Mouse (Mus musculus): ENCODE data around the gene Ccng1. TPM values are rescaled to one million over a fixed set of nuclear protein-coding genes. Genes with fewer than 3 reads are reported as not detected.

The Ccng1 gene
- polyA plus RNA-seq, 1 experiment from 2014 or later = 36.1 TPM

DNA sequence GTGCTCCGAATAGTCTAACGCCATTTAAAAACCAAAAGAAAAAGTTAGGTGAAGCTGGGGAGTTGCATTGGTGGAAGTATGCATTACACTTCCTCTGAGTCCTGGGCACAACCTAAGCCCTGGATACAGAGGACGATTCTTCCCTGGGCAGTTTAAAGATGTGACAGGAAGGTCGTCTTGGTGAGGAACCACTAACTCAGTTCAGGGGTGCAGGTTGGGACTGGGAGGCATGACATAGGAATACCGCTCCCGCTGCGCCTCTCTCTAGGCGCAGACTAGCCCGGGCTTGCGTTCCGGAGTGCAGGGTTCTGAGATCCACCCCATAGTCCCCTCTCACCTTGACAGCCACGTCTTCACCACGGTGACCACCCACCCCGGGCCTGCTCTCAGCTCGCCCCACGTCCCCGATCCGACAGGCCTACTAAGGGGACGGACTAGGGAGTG lies 425 bp downstream of the Ccng1 start:
- WGBS = 2% methylated on average over 19 of the region's 19 CpGs
- Histone ChIP-seq H3K4me2 (peak overlapping the region; percentile 80), H3K9me3 (no peaks in the 10 kb centered on the region), H3K9ac (peak overlapping the region; percentile 85), H3K4me1 (peaks cover 12% of the 10 kb centered on the region; the same call in 1 of the 2 replicates), H3K4me3 (peak overlapping the region; percentile 71), H3K27ac (peak overlapping the region; percentile 74), H3K27me3 (no peaks in the 10 kb centered on the region), H3K36me3 (peaks cover 16% of the 10 kb centered on the region; the same call in 1 of the 2 replicates)
- ATAC-seq (ENCODE audit: insufficient number of reproducible peaks, insufficient read depth, low FRiP score, low TSS enrichment, low read depth) = peak; percentile 50

DNA sequence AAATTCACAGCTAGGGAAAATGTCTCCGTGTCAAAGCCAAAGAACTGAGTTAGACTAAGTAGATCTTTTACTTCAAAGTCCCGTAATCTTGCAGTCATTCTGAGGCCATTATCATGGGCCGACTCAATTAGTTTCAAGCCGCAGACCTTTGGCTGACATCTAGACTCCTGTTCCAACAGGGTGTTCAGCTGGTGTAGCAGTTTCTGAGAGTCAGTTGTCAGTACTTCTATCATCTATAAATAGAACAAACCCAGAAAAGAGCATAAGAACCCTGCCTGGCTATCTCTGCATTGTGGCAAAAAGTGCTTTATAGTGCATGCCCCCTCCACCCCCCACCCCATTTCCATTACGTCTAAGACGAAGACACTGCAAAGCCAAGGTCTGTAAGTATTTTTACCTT lies 1.3 kb downstream of the Ccng1 start:
- Histone ChIP-seq H3K36me3 (peaks cover 19% of the 10 kb centered on the region; the same call in 1 of the 2 replicates), H3K9me3 (no peaks in the 10 kb centered on the region), H3K4me1 (peaks cover 12% of the 10 kb centered on the region; the same call in 1 of the 2 replicates), H3K27ac (no peak overlapping the region), H3K9ac (no peak overlapping the region), H3K27me3 (no peaks in the 10 kb centered on the region), H3K4me3 (peak overlapping the region; percentile 71), H3K4me2 (peak overlapping the region; percentile 80)
- ATAC-seq (ENCODE audit: insufficient number of reproducible peaks, insufficient read depth, low FRiP score, low TSS enrichment, low read depth) = no peak
- WGBS = 54% methylated on average over 6 of the region's 6 CpGs

DNA sequence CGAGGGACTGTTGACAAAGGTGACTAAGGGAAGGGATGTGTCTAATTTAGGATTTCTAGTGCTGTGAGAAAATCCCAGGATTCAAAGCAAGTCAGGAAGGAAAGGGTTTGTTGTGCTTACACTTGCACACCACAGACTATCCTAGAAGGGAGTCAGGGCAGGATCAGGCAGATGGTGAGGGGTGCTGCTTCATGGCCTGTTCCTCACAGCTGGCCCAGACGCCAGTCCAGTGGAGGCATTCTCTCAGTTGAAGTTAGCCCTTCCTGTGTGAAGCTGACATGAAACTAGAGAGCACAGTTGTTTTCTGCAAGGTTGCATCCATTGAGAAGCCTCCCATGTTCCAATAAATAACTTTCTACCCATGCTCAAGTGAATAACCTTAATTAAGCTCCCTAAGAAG lies 7.4 kb downstream of the Ccng1 start:
- Histone ChIP-seq H3K4me2 (no peak overlapping the region), H3K4me3 (no peak overlapping the region), H3K9ac (no peak overlapping the region), H3K4me1 (no peaks in the 10 kb centered on the region), H3K27me3 (no peaks in the 10 kb centered on the region), H3K36me3 (peaks cover 22% of the 10 kb centered on the region; the same call in 1 of the 2 replicates), H3K27ac (no peak overlapping the region), H3K9me3 (no peaks in the 10 kb centered on the region)
- ATAC-seq (ENCODE audit: insufficient number of reproducible peaks, insufficient read depth, low FRiP score, low TSS enrichment, low read depth) = no peak
- 78% methylated on average over 2 of the region's 2 CpGs for WGBS

GRCm38 (mm10) chr11:40746361-40746760 lies 8.8 kb downstream of the Ccng1 start:
- H3K4me1 ChIP-seq = no peaks in the 10 kb centered on the region
- WGBS = 57% methylated on average over 12 of the region's 12 CpGs
- no peak for ATAC-seq (ENCODE audit: insufficient number of reproducible peaks, insufficient read depth, low FRiP score, low TSS enrichment, low read depth)
- H3K4me2 ChIP-seq = peak overlapping the region; percentile 32
- H3K27ac ChIP-seq = no peak overlapping the region
- H3K9me3 ChIP-seq = no peaks in the 10 kb centered on the region
- no peak overlapping the region for H3K9ac ChIP-seq
- no peak overlapping the region for H3K4me3 ChIP-seq
- no peaks in the 10 kb centered on the region for H3K27me3 ChIP-seq
- H3K36me3 ChIP-seq = peaks cover 22% of the 10 kb centered on the region

DNA sequence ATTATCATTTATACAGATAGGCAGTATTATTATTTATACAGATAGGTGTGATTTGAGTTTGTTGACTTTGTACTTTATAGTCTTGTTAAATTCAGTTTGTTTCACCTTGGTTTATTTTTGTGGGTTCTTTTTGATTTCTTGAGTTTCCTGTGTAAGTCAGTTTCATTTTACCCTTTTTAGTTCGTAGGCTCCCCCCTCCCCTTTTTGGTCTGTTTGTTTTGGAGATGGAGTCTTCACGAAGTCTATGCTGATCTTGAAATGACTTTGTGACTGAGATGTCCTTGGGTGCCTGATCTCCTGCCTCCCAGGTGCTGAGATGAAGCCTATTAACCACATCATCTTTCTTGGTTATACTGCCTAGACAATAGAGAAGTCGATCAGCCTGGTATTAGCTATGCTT lies 10.8 kb downstream of the Ccng1 start:
- H3K9ac ChIP-seq = no peak overlapping the region
- H3K27me3 ChIP-seq = no peaks in the 10 kb centered on the region
- no peak overlapping the region for H3K4me3 ChIP-seq
- WGBS = 92% methylated on average over 3 of the region's 3 CpGs
- peaks cover 25% of the 10 kb centered on the region for H3K36me3 ChIP-seq
- H3K4me1 ChIP-seq = no peaks in the 10 kb centered on the region
- H3K9me3 ChIP-seq = no peaks in the 10 kb centered on the region
- no peak overlapping the region for H3K27ac ChIP-seq
- ATAC-seq (ENCODE audit: insufficient number of reproducible peaks, insufficient read depth, low FRiP score, low TSS enrichment, low read depth) = no peak
- no peak overlapping the region for H3K4me2 ChIP-seq

- Histone ChIP-seq H3K27me3 (no peaks in the 10 kb centered on the region), H3K4me2 (no peak overlapping the region), H3K9ac (no peak overlapping the region), H3K9me3 (no peaks in the 10 kb centered on the region), H3K4me1 (no peaks in the 10 kb centered on the region), H3K36me3 (peaks cover 49% of the 10 kb centered on the region), H3K27ac (no peak overlapping the region), H3K4me3 (no peak overlapping the region)
- WGBS = 91% methylated on average over 12 of the region's 12 CpGs
- no peak for ATAC-seq (ENCODE audit: insufficient number of reproducible peaks, insufficient read depth, low FRiP score, low TSS enrichment, low read depth)
Observed at GRCm38 (mm10) chr11:40741605-40742262, 13.4 kb downstream of the Ccng1 start.

GRCm38 (mm10) chr11:40737369-40737768 lies 17.7 kb downstream of the Ccng1 start:
- Histone ChIP-seq H3K27me3 (no peaks in the 10 kb centered on the region), H3K36me3 (peaks cover 49% of the 10 kb centered on the region), H3K9ac (no peak overlapping the region), H3K4me3 (no peak overlapping the region), H3K4me1 (peaks cover 13% of the 10 kb centered on the region), H3K9me3 (no peaks in the 10 kb centered on the region), H3K27ac (no peak overlapping the region), H3K4me2 (no peak overlapping the region)
- 95% methylated on average over 3 of the region's 3 CpGs for WGBS
- no peak for ATAC-seq (ENCODE audit: insufficient number of reproducible peaks, insufficient read depth, low FRiP score, low TSS enrichment, low read depth)

GRCm38 (mm10) chr11:40734251-40734752 lies 20.8 kb downstream of the Ccng1 start:
- Histone ChIP-seq H3K27ac (peak overlapping the region; percentile 88), H3K9me3 (no peaks in the 10 kb centered on the region), H3K4me3 (peak overlapping the region; percentile 94), H3K27me3 (no peaks in the 10 kb centered on the region), H3K4me1 (peaks cover 27% of the 10 kb centered on the region), H3K9ac (peak overlapping the region; percentile 94), H3K36me3 (peaks cover 30% of the 10 kb centered on the region), H3K4me2 (peak overlapping the region; percentile 69)
- 5% methylated on average over 11 of the region's 11 CpGs for WGBS
- no peak for ATAC-seq (ENCODE audit: insufficient number of reproducible peaks, insufficient read depth, low FRiP score, low TSS enrichment, low read depth)

- H3K4me1 ChIP-seq = peaks cover 27% of the 10 kb centered on the region
- peak within 1 kb of the TSS; percentile 88 for H3K27ac ChIP-seq
- H3K36me3 ChIP-seq = peaks cover 30% of the 10 kb centered on the region
- no peaks in the 10 kb centered on the region for H3K27me3 ChIP-seq
- H3K4me3 ChIP-seq = peak within 1 kb of the TSS; percentile 94
- H3K9ac ChIP-seq = peak within 1 kb of the TSS; percentile 94
- no peaks in the 10 kb centered on the region for H3K9me3 ChIP-seq
- ATAC-seq (ENCODE audit: insufficient number of reproducible peaks, insufficient read depth, low FRiP score, low TSS enrichment, low read depth) = peak; percentile 100
- peak within 1 kb of the TSS; percentile 79 for H3K4me2 ChIP-seq
- WGBS = under 1% methylated on average over 52 of the region's 52 CpGs
Observed at GRCm38 (mm10) chr11:40733339-40734174, 21.6 kb downstream of the Ccng1 start, which contains the start of the genes Hmmr and Nudcd2. TSS of gene Hmmr (minus strand) at chr11:40733422. TSS of gene Nudcd2 (plus strand) at chr11:40733667.

DNA sequence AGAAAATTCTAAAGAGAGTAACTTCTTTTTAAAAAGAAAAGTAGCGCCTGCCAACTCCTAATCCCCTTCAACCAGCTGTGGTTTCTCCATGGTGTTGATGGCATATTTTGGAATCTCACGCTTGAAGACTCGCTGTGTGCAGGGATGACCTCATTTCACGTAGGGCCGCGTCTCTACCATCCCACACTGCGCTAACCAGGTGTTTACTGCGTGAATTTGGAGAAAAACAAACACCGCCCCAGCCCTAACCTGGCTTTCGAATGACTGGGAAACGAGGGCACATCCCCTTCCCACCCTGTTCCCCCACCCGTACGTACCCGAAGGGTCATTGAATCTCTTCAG lies 22.1 kb downstream of the Ccng1 start:
- Histone ChIP-seq H3K27me3 (no peaks in the 10 kb centered on the region), H3K36me3 (peaks cover 30% of the 10 kb centered on the region), H3K4me1 (peaks cover 27% of the 10 kb centered on the region), H3K9me3 (no peaks in the 10 kb centered on the region), H3K4me3 (peak overlapping the region; percentile 94), H3K27ac (no peak overlapping the region), H3K9ac (peak overlapping the region; percentile 73), H3K4me2 (peak overlapping the region; percentile 79)
- peak; percentile 27; the same call in 1 of the 2 replicates for ATAC-seq (ENCODE audit: insufficient number of reproducible peaks, insufficient read depth, low FRiP score, low TSS enrichment, low read depth)
- 2% methylated on average over 14 of the region's 14 CpGs for WGBS

DNA sequence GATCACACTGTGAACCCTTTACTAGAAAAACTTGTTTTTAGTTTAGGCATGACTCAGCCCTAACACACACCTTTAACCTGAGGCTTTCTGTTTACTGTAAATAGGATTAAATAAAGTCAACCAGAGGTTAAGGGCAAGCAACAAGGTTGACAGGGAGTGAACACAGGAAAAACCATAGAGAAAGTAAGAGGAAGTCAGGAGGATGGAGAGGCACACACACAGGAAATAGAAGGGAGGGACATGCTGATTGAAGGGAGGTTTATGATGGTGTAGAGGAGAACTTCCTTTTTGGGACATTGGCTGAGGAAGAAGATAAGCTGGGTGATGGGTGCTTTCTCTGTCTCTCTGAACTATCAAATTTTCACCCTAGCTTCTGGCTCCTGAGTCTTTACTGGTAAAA lies 36.8 kb downstream of the Ccng1 start:
- no peaks in the 10 kb centered on the region for H3K9me3 ChIP-seq
- H3K27ac ChIP-seq = no peak overlapping the region
- no peak overlapping the region for H3K4me2 ChIP-seq
- ATAC-seq (ENCODE audit: insufficient number of reproducible peaks, insufficient read depth, low FRiP score, low TSS enrichment, low read depth) = no peak
- H3K4me1 ChIP-seq = no peaks in the 10 kb centered on the region
- no peaks in the 10 kb centered on the region for H3K27me3 ChIP-seq
- H3K9ac ChIP-seq = no peak overlapping the region
- H3K4me3 ChIP-seq = no peak overlapping the region
- peaks cover 88% of the 10 kb centered on the region for H3K36me3 ChIP-seq

Measured in embryonic facial prominence, embryonic 13.5 days (tissue).